Mouse (Mus musculus) fibroblast of lung, adult 2 months (primary cell): Measurements from ENCODE around the gene Reln.

ENCODE experiments used
- DNase-seq: peaks from one replicate; pipeline ENCODE4 v3.0.0-alpha.2; 2011; ENCODE audit warnings: low read depth

Gene Reln

GRCm38 (mm10) chr5:22344556-22344975 lies at the start of gene Reln:
TSS of gene Reln (minus strand) at chr5:22344702.
- DNase-seq = no peak

- no peak for DNase-seq
Measured at GRCm38 (mm10) chr5:22388502-22388901, 44.0 kb upstream of the Reln start.

- no peak for DNase-seq
Measured at GRCm38 (mm10) chr5:22360510-22360909, 16.0 kb upstream of the Reln start.

GRCm38 (mm10) chr5:22348412-22348811 lies 3.9 kb upstream of the Reln start:
- no peak for DNase-seq

- DNase-seq = no peak
Measured at GRCm38 (mm10) chr5:22347732-22348131, 3.2 kb upstream of the Reln start.

- no peak for DNase-seq
Measured at GRCm38 (mm10) chr5:22345894-22346635, 1.6 kb upstream of the Reln start.

- no peak for DNase-seq
Measured at GRCm38 (mm10) chr5:22344976-22345651, 612 bp upstream of the Reln start.

GRCm38 (mm10) chr5:22343843-22344555 lies 503 bp downstream of the Reln start:
- no peak for DNase-seq

GRCm38 (mm10) chr5:22343536-22343842 lies 1.0 kb downstream of the Reln start:
- DNase-seq = no peak

- DNase-seq = no peak
Measured at GRCm38 (mm10) chr5:22342461-22342860, 2.0 kb downstream of the Reln start.

GRCm38 (mm10) chr5:22340991-22341390 lies 3.5 kb downstream of the Reln start:
- DNase-seq = no peak

- no peak for DNase-seq
Measured at GRCm38 (mm10) chr5:22335408-22335807, 9.1 kb downstream of the Reln start.

GRCm38 (mm10) chr5:22330802-22331201 lies 13.7 kb downstream of the Reln start:
- DNase-seq = no peak

GRCm38 (mm10) chr5:22328431-22329359 lies 15.8 kb downstream of the Reln start:
- no peak for DNase-seq

- no peak for DNase-seq
Measured at GRCm38 (mm10) chr5:22327170-22327569, 17.3 kb downstream of the Reln start.

GRCm38 (mm10) chr5:22323801-22324200 lies 20.7 kb downstream of the Reln start:
- no peak for DNase-seq

- no peak for DNase-seq
Measured at GRCm38 (mm10) chr5:22317807-22318206, 26.7 kb downstream of the Reln start.

GRCm38 (mm10) chr5:22316471-22316870 lies 28.0 kb downstream of the Reln start:
- no peak for DNase-seq

GRCm38 (mm10) chr5:22315990-22316389 lies 28.5 kb downstream of the Reln start:
- no peak for DNase-seq

- no peak for DNase-seq
Measured at GRCm38 (mm10) chr5:22312995-22313394, 31.5 kb downstream of the Reln start.

GRCm38 (mm10) chr5:22311046-22311445 lies 33.5 kb downstream of the Reln start:
- no peak for DNase-seq

GRCm38 (mm10) chr5:22309001-22309400 lies 35.5 kb downstream of the Reln start:
- no peak for DNase-seq
